Mouse (Mus musculus): ENCODE results near the gene Ccer2. TPM values are rescaled to one million over a fixed set of nuclear protein-coding genes. Genes with fewer than 3 reads are reported as not detected.

The Ccer2 gene
- polyA plus RNA-seq, 1 experiment from 2014 or later = not detected

DNA sequence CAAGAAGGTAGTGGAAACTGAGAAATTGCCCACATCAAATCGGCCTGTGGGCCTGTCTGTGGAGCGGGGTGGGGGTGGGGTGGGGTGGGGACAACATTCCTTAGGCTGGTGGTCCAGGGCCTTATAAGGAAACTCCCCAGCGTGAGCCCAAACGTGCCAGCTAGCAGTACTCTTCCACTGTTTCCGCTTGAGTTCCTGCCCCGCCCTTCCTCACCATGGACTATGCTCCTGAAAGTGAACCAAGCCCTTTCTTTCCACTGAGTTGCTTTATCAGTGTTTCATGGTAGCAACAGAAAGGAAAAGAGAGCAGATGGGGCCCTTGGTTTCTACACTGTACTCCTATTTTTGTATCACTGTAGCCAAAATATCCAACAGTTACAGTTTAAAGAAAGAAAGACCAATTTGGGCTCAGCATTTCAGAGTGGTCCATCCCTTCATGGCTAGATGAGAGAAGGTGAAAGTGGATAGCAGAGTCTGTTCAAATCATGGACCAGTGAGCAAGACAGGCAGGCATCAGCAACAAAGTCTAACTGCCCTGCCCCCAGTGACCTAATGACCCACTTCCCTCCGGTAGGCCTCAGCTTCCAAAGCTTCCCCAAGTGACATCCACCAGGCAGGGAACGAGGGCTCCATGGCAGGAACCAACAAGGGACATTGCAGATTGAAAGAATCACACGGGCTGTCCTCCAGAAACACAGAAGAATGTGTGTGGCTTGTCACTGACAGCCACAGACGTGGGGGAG, 47.0 kb downstream of the Ccer2 start:
- no peak overlapping the region for H3K4me3 ChIP-seq (replicated peaks)
- H3K9me3 ChIP-seq (replicated peaks) = no peaks in the 10 kb centered on the region
- H3K27ac ChIP-seq (replicated peaks) = peak overlapping the region; percentile 81
- peak; percentile 51; the same call in 1 of the 2 replicates for ATAC-seq (ENCODE audit: insufficient read depth)
- WGBS (ENCODE audit: insufficient replicate concordance) = 9% methylated on average over 10 of the region's 10 CpGs
- peak overlapping the region; percentile 39 for H3K4me2 ChIP-seq
- H3K27me3 ChIP-seq = no peaks in the 10 kb centered on the region
- H3K9ac ChIP-seq = peak overlapping the region; percentile 15; the same call in 1 of the 2 replicates
- peaks cover 36% of the 10 kb centered on the region for H3K4me1 ChIP-seq (replicated peaks)
- peaks cover 9% of the 10 kb centered on the region; the same call in 1 of the 2 replicates for H3K36me3 ChIP-seq (replicated peaks)

DNA sequence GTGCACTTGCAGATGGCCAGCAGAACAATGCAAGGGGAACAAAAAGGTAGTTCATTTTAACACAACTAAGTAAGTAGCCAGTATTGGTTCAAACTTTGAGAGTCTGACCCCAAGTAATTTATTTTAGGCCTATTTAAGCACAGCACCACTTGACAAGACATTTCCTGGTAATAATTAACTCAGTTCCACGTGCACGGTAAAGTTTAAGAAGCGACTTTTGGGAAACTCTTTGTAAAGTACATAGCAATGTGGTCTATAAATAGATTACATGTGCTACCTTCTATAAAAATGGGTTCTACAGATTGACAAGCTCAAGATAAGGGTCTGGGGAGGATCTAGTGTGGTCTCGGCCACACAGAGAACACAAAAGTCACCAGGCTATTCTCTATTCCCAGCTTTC, 47.8 kb downstream of the Ccer2 start:
- Histone ChIP-seq H3K4me2 (0 out of 2 replicates have a peak overlapping the region, but pooled peaks have one; percentile 39), H3K36me3 (replicated peaks) (0 out of 2 replicates have a peak, but pooled peaks cover 5% of the 10 kb centered on the region), H3K9ac (0 out of 2 replicates have a peak overlapping the region, but pooled peaks have one; percentile 15), H3K9me3 (replicated peaks) (no peaks in the 10 kb centered on the region), H3K27me3 (no peaks in the 10 kb centered on the region), H3K4me1 (replicated peaks) (peaks cover 42% of the 10 kb centered on the region), H3K27ac (replicated peaks) (peak overlapping the region; percentile 81), H3K4me3 (replicated peaks) (no peak overlapping the region)
- no peak for ATAC-seq (ENCODE audit: insufficient read depth)
- 28% methylated on average over 4 of the region's 4 CpGs for WGBS (ENCODE audit: insufficient replicate concordance)

DNA sequence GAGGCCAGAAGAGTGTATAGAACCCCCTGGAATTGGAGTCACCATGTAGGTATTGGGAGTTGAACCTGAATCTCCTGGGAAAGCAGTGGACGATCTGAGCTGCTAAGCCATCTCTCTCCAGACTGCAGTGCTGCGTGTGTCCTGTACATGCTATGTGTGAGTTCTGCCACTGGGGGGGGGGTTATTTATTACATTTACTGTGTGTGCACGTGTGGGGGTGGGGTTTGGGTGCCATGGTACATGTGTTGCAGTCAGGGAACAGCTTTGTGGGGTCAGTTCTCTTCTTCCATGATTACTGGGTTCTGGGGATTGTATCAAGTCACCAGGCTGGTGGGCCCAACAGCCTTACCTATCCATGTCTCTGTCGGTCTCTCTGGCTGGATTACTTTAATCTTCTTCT, 50.9 kb downstream of the Ccer2 start:
- peaks cover 48% of the 10 kb centered on the region for H3K4me1 ChIP-seq (replicated peaks)
- no peaks in the 10 kb centered on the region for H3K27me3 ChIP-seq
- no peak overlapping the region for H3K4me3 ChIP-seq (replicated peaks)
- ATAC-seq (ENCODE audit: insufficient read depth) = no peak
- H3K9me3 ChIP-seq (replicated peaks) = no peaks in the 10 kb centered on the region
- no peak overlapping the region for H3K4me2 ChIP-seq
- H3K36me3 ChIP-seq (replicated peaks) = peaks cover 2% of the 10 kb centered on the region; the same call in 1 of the 2 replicates
- no peak overlapping the region for H3K27ac ChIP-seq (replicated peaks)
- 51% methylated on average over 4 of the region's 4 CpGs for WGBS (ENCODE audit: insufficient replicate concordance)
- no peak overlapping the region for H3K9ac ChIP-seq

DNA sequence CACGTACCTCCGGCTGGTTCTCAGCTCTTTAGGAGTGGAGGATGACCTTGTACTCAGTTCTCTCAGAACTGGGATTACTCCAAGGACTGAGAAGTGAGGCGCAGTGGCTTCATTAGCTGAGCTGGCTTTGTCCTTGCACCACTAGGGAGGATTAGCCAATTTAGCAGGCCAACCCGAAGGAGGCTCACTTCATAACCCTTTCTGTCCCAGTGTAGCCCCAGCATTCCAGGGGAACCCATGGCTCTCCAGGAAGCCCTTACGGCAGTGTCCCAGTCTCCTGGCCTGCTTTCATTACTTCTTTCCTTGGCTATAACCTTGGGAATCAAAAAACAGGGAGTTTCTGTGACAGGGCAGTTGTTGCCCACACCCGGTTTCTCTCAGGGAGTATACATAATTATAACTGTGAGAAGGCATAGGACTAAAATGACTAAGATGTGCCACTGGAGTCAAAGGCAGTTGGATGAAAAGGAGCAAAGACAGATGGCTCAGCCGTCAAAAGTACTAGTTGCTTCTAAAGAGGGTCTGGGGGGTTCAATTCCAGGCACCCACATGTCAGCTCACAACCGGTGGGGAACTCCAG, 51.8 kb downstream of the Ccer2 start:
- Histone ChIP-seq H3K4me3 (replicated peaks) (peak overlapping the region; percentile 85), H3K27me3 (no peaks in the 10 kb centered on the region), H3K27ac (replicated peaks) (peak overlapping the region; percentile 96), H3K4me2 (peak overlapping the region; percentile 88), H3K9me3 (replicated peaks) (no peaks in the 10 kb centered on the region), H3K9ac (peak overlapping the region; percentile 93), H3K36me3 (replicated peaks) (peaks cover 11% of the 10 kb centered on the region), H3K4me1 (replicated peaks) (peaks cover 48% of the 10 kb centered on the region)
- WGBS (ENCODE audit: insufficient replicate concordance) = 54% methylated on average over 7 of the region's 8 CpGs
- no peak for ATAC-seq (ENCODE audit: insufficient read depth)

DNA sequence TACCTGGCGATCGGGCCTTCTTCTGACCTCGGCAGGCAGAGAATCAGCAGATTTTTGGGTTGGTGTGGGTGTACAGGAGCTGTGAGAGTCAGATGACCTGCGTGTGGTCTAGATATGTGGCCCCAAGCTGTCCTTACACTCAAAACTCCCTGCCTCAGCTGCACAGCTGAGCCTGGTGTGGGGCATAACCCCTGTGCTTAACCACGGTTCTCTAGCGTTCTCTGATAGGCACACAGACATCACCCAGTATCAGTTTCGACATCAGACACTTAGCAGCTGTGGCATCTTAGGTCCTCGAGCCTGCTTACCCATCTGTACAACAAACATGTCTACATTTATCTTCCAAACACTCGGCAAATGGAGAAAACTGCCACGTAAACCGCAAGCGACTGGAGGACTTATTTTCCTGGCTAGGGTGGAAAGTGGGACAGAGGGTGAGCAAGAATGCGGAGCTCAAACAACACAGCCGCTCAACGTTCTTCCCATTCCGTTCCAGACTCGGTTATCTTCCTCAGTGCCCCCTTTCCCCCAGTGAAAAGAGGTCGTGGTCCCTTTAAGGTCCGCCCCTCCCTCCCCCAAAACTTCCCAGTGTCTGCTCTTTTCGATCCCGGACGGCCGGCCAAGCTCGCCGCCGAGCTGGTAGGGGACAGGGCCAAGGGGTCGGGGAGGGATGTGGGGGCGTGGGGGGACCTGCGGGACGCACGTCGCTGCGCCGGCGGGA, 52.4 kb downstream of the Ccer2 start, which contains the start of gene Hnrnpl:
Hnrnpl (plus strand) TSS at position 321 of the 721 bp plus-strand sequence.
- no peaks in the 10 kb centered on the region for H3K27me3 ChIP-seq
- H3K4me1 ChIP-seq (replicated peaks) = peaks cover 48% of the 10 kb centered on the region
- no peaks in the 10 kb centered on the region for H3K9me3 ChIP-seq (replicated peaks)
- peak within 1 kb of the TSS; percentile 85 for H3K4me3 ChIP-seq (replicated peaks)
- H3K36me3 ChIP-seq (replicated peaks) = peaks cover 17% of the 10 kb centered on the region
- peak; percentile 1 for ATAC-seq (ENCODE audit: insufficient read depth)
- H3K9ac ChIP-seq = peak within 1 kb of the TSS; percentile 93
- H3K27ac ChIP-seq (replicated peaks) = peak within 1 kb of the TSS; percentile 96
- WGBS (ENCODE audit: insufficient replicate concordance) = 2% methylated on average over 35 of the region's 35 CpGs
- H3K4me2 ChIP-seq = peak within 1 kb of the TSS; percentile 88

Other genes with a start within 250 kb of the Ccer2 start
- gene Ifnl2, start 245.7 kb upstream of the Ccer2 start, polyA plus RNA-seq (2015; fragmentation: Nextera tagmentation; extraction: Ambion mirVana) = not detected in 2 replicates
- gene Ifnl3, start 233.3 kb upstream of the Ccer2 start, polyA plus RNA-seq (2015; fragmentation: Nextera tagmentation; extraction: Ambion mirVana) = not detected in 2 replicates
- 0.68 TPM in 1 of 2 replicates, not detected in the other for gene Sycn, start 215.3 kb upstream of the Ccer2 start, polyA plus RNA-seq (2015; fragmentation: Nextera tagmentation; extraction: Ambion mirVana)
- gene Nccrp1, start 208.9 kb upstream of the Ccer2 start, polyA plus RNA-seq (2015; fragmentation: Nextera tagmentation; extraction: Ambion mirVana) = not detected in 2 replicates
- 5.6 and 6.6 TPM in 2 replicates for gene Samd4b, start 158.0 kb upstream of the Ccer2 start, polyA plus RNA-seq (2015; fragmentation: Nextera tagmentation; extraction: Ambion mirVana)
- gene Pak4, start 158.0 kb upstream of the Ccer2 start, polyA plus RNA-seq (2015; fragmentation: Nextera tagmentation; extraction: Ambion mirVana) = 17.9 and 19.2 TPM in 2 replicates
- gene Acp7, start 124.8 kb upstream of the Ccer2 start, polyA plus RNA-seq (2015; fragmentation: Nextera tagmentation; extraction: Ambion mirVana) = not detected in 2 replicates
- gene Fbxo27, start 63.3 kb upstream of the Ccer2 start, polyA plus RNA-seq (2015; fragmentation: Nextera tagmentation; extraction: Ambion mirVana) = 0.15 and 0.24 TPM in 2 replicates
- gene Fbxo17, start 39.4 kb upstream of the Ccer2 start, polyA plus RNA-seq (2015; fragmentation: Nextera tagmentation; extraction: Ambion mirVana) = 1.1 and 1.3 TPM in 2 replicates
- 73.3 and 77.7 TPM in 2 replicates for gene Mrps12, start 14.4 kb upstream of the Ccer2 start, polyA plus RNA-seq (2015; fragmentation: Nextera tagmentation; extraction: Ambion mirVana)
- 12.2 and 12.4 TPM in 2 replicates for gene Sars2, start 14.2 kb upstream of the Ccer2 start, polyA plus RNA-seq (2015; fragmentation: Nextera tagmentation; extraction: Ambion mirVana)
- 25.9 and 26.0 TPM in 2 replicates for gene Sirt2, start 10.6 kb downstream of the Ccer2 start, polyA plus RNA-seq (2015; fragmentation: Nextera tagmentation; extraction: Ambion mirVana)
- 29.4 and 33.3 TPM in 2 replicates for gene Nfkbib, start 11.3 kb downstream of the Ccer2 start, polyA plus RNA-seq (2015; fragmentation: Nextera tagmentation; extraction: Ambion mirVana)
- gene Rinl, start 32.8 kb downstream of the Ccer2 start, polyA plus RNA-seq (2015; fragmentation: Nextera tagmentation; extraction: Ambion mirVana) = 9.4 and 10.2 TPM in 2 replicates
- 79.3 and 86.9 TPM in 2 replicates for gene Hnrnpl, start 52.4 kb downstream of the Ccer2 start, polyA plus RNA-seq (2015; fragmentation: Nextera tagmentation; extraction: Ambion mirVana)
- gene Ech1, start 69.0 kb downstream of the Ccer2 start, polyA plus RNA-seq (2015; fragmentation: Nextera tagmentation; extraction: Ambion mirVana) = 125 and 148 TPM in 2 replicates
- gene Lgals4, start 77.7 kb downstream of the Ccer2 start, polyA plus RNA-seq (2015; fragmentation: Nextera tagmentation; extraction: Ambion mirVana) = 4.8 and 6.4 TPM in 2 replicates
- 0.24 TPM in 1 of 2 replicates, not detected in the other for gene Lgals7, start 107.7 kb downstream of the Ccer2 start, polyA plus RNA-seq (2015; fragmentation: Nextera tagmentation; extraction: Ambion mirVana)
- gene Capn12, start 125.2 kb downstream of the Ccer2 start, polyA plus RNA-seq (2015; fragmentation: Nextera tagmentation; extraction: Ambion mirVana) = 0.08 and 0.15 TPM in 2 replicates
- 126 and 147 TPM in 2 replicates for gene Actn4, start 206.2 kb downstream of the Ccer2 start, polyA plus RNA-seq (2015; fragmentation: Nextera tagmentation; extraction: Ambion mirVana)
- gene Eif3k, start 225.7 kb downstream of the Ccer2 start, polyA plus RNA-seq (2015; fragmentation: Nextera tagmentation; extraction: Ambion mirVana) = 209 and 222 TPM in 2 replicates
- 21.6 and 26.3 TPM in 2 replicates for gene Map4k1, start 225.9 kb downstream of the Ccer2 start, polyA plus RNA-seq (2015; fragmentation: Nextera tagmentation; extraction: Ambion mirVana)

Measured in liver, embryonic 15.5 days (tissue).